Mouse (Mus musculus): ENCODE data around the gene Lrrk1. TPM values are rescaled to one million over a fixed set of nuclear protein-coding genes. Genes with fewer than 3 reads are reported as not detected.
A peak's percentile ranks its signal among the peaks of the same experiment; 100 is the strongest.

Gene Lrrk1
- polyA plus RNA-seq, 1 experiment from 2014 or later: 16.2 TPM

- H3K36me3 ChIP-seq: no peaks in the 10 kb centered on the region
- no peak overlapping the region for H3K27ac ChIP-seq
- no peak overlapping the region for H3K4me3 ChIP-seq
- H3K4me2 ChIP-seq: no peak overlapping the region
- no peak for ATAC-seq (ENCODE audit: insufficient number of reproducible peaks, low FRiP score, low TSS enrichment, low read depth)
- no peaks in the 10 kb centered on the region for H3K9me3 ChIP-seq
- H3K4me1 ChIP-seq: peaks cover 27% of the 10 kb centered on the region
- H3K9ac ChIP-seq: no peak overlapping the region
- H3K27me3 ChIP-seq: no peaks in the 10 kb centered on the region
- WGBS: 63% methylated on average over 11 of the region's 11 CpGs
Measured at GRCm38 (mm10) chr7:66405541-66405940, 17.4 kb upstream of the Lrrk1 start.

DNA sequence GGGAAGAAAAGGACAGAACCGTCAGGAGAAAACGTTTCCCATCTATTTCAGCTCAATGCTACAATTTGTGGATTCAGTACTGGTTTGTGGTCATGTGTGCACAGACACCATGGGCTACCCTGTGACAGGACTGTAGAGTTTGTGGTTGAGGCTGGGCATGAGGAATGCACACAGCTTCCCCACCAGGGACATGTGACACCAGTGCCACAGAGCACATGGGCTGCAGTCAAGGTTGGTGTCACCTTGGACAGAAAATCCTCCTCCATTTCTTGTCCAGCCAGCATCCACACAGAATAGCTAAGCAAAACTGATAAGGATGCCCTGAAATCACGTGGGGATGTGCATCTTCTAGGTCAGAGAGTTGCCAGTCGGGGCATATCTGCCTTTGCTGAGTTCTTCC lies 16.7 kb upstream of the Lrrk1 start:
- Histone ChIP-seq H3K27ac (no peak overlapping the region), H3K4me1 (peaks cover 33% of the 10 kb centered on the region), H3K9ac (no peak overlapping the region), H3K4me3 (no peak overlapping the region), H3K36me3 (no peaks in the 10 kb centered on the region), H3K4me2 (no peak overlapping the region), H3K27me3 (no peaks in the 10 kb centered on the region), H3K9me3 (no peaks in the 10 kb centered on the region)
- no peak for ATAC-seq (ENCODE audit: insufficient number of reproducible peaks, low FRiP score, low TSS enrichment, low read depth)
- whole genome bisulfite sequencing: 75% methylated on average over 4 of the region's 4 CpGs

GRCm38 (mm10) chr7:66404141-66404540 lies 16.0 kb upstream of the Lrrk1 start:
- no peak overlapping the region for H3K27ac ChIP-seq
- WGBS: 20% methylated on average over 10 of the region's 10 CpGs
- ATAC-seq (ENCODE audit: insufficient number of reproducible peaks, low FRiP score, low TSS enrichment, low read depth): no peak
- no peak overlapping the region for H3K4me2 ChIP-seq
- H3K4me1 ChIP-seq: peaks cover 35% of the 10 kb centered on the region
- H3K36me3 ChIP-seq: no peaks in the 10 kb centered on the region
- H3K9ac ChIP-seq: no peak overlapping the region
- no peak overlapping the region for H3K4me3 ChIP-seq
- H3K9me3 ChIP-seq: no peaks in the 10 kb centered on the region
- no peaks in the 10 kb centered on the region for H3K27me3 ChIP-seq

DNA sequence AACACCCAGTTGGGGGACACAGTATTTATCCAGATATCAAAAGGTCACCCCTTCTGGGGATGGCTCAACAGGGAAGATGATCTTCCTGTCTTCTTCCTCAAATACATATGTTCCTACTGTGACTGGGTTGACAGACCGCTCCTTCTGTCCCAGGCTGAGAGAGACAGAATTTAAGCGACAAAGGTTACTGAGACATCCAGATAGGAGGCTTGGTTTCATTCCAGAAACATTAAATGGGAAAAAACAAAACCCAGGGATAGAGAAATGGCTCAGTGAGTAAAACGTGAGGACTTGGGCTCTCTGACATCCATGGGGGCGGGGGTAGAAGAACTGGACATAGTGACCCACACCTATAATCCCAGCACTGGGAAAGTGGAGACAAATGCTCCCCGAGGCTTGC lies 14.7 kb upstream of the Lrrk1 start:
- ATAC-seq (ENCODE audit: insufficient number of reproducible peaks, low FRiP score, low TSS enrichment, low read depth): no peak
- H3K9me3 ChIP-seq: no peaks in the 10 kb centered on the region

DNA sequence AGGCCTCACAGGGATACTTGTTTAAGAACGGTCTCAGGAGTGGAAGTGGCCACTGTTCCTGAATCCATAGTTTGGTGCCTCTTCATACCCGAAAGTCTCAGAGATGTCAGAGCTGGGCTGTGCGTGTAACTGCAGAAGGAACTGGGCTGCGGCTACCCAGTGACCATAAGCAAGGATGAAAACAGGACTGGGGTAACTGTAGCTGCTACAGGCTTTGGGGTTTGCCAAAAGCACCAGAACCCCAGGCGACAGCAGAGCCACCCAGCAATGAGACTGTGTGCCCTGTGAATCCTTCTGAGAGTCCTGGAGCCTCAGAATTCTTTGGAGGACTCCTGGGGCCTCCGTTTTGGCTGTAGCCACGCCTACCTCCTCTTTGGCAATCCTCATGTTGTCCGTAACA lies 13.5 kb upstream of the Lrrk1 start:
- WGBS: 65% methylated on average over 8 of the region's 8 CpGs
- ATAC-seq (ENCODE audit: insufficient number of reproducible peaks, low FRiP score, low TSS enrichment, low read depth): no peak
- no peak overlapping the region for H3K4me3 ChIP-seq
- no peaks in the 10 kb centered on the region for H3K9me3 ChIP-seq
- H3K27me3 ChIP-seq: no peaks in the 10 kb centered on the region
- H3K9ac ChIP-seq: no peak overlapping the region
- no peaks in the 10 kb centered on the region for H3K36me3 ChIP-seq
- H3K27ac ChIP-seq: no peak overlapping the region
- no peak overlapping the region for H3K4me2 ChIP-seq
- peaks cover 35% of the 10 kb centered on the region for H3K4me1 ChIP-seq

More for the DNA sequence above, 14.7 kb upstream of the Lrrk1 start:
- Histone ChIP-seq H3K36me3 (no peaks in the 10 kb centered on the region), H3K4me2 (no peak overlapping the region), H3K27ac (no peak overlapping the region), H3K9ac (no peak overlapping the region), H3K27me3 (no peaks in the 10 kb centered on the region), H3K4me1 (peaks cover 35% of the 10 kb centered on the region), H3K4me3 (no peak overlapping the region)
- WGBS: 89% methylated on average over 5 of the region's 5 CpGs

GRCm38 (mm10) chr7:66397288-66397687 lies 9.1 kb upstream of the Lrrk1 start:
- WGBS: 72% methylated on average over 3 of the region's 3 CpGs
- ATAC-seq (ENCODE audit: insufficient number of reproducible peaks, low FRiP score, low TSS enrichment, low read depth): no peak

GRCm38 (mm10) chr7:66388621-66389532 lies 727 bp upstream of the Lrrk1 start:
- no peaks in the 10 kb centered on the region for H3K36me3 ChIP-seq
- H3K9me3 ChIP-seq: no peaks in the 10 kb centered on the region
- H3K4me3 ChIP-seq: peak overlapping the region; percentile 75
- H3K27me3 ChIP-seq: no peaks in the 10 kb centered on the region
- H3K9ac ChIP-seq: peak overlapping the region; percentile 77
- WGBS: 13% methylated on average over 28 of the region's 28 CpGs
- H3K4me2 ChIP-seq: peak overlapping the region; percentile 91
- peaks cover 17% of the 10 kb centered on the region for H3K4me1 ChIP-seq
- peak overlapping the region; percentile 82; the same call in 1 of the 2 replicates for H3K27ac ChIP-seq
- ATAC-seq (ENCODE audit: insufficient number of reproducible peaks, low FRiP score, low TSS enrichment, low read depth): peak; percentile 59; the same call in 1 of the 2 replicates

More at GRCm38 (mm10) chr7:66397288-66397687, 9.1 kb upstream of the Lrrk1 start:
- Histone ChIP-seq H3K27me3 (no peaks in the 10 kb centered on the region), H3K4me2 (no peak overlapping the region), H3K4me1 (peaks cover 7% of the 10 kb centered on the region; the same call in 1 of the 2 replicates), H3K27ac (no peak overlapping the region), H3K36me3 (no peaks in the 10 kb centered on the region), H3K4me3 (no peak overlapping the region), H3K9me3 (no peaks in the 10 kb centered on the region), H3K9ac (no peak overlapping the region)

GRCm38 (mm10) chr7:66387419-66387812 lies 734 bp downstream of the Lrrk1 start:
- Histone ChIP-seq H3K4me1 (peaks cover 21% of the 10 kb centered on the region), H3K4me2 (peak overlapping the region; percentile 91), H3K36me3 (no peaks in the 10 kb centered on the region), H3K27me3 (no peaks in the 10 kb centered on the region), H3K27ac (peak overlapping the region; percentile 82; the same call in 1 of the 2 replicates), H3K9me3 (no peaks in the 10 kb centered on the region), H3K4me3 (peak overlapping the region; percentile 75), H3K9ac (peak overlapping the region; percentile 77)
- 0 out of 2 replicates have a peak, but pooled peaks have one; percentile 22 for ATAC-seq (ENCODE audit: insufficient number of reproducible peaks, low FRiP score, low TSS enrichment, low read depth)
- 5% methylated on average over 13 of the region's 13 CpGs for WGBS

DNA sequence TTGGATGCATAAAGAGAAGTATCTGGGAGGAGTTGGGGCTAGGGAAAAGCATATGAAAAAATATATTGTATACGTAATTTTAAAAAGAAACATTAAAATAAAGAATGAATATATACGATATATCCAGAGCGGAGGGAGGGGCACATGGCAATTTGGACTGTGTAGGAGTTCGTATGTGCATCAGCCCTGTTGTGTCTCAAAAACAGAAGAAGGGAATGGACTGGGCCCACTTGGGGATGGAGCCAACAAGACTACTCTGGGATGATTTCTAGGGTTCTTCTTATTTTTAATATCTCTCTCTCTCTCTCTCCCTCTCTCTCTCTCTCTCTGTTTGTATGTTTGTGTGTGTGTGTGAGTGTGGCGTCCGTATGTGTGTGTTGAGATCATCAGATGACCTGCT lies 1.7 kb downstream of the Lrrk1 start:
- no peak for ATAC-seq (ENCODE audit: insufficient number of reproducible peaks, low FRiP score, low TSS enrichment, low read depth)
- Histone ChIP-seq H3K4me1 (peaks cover 21% of the 10 kb centered on the region), H3K4me3 (no peak overlapping the region), H3K9ac (no peak overlapping the region), H3K27ac (no peak overlapping the region), H3K4me2 (no peak overlapping the region), H3K9me3 (no peaks in the 10 kb centered on the region), H3K27me3 (no peaks in the 10 kb centered on the region), H3K36me3 (no peaks in the 10 kb centered on the region)
- WGBS: 93% methylated on average over 6 of the region's 6 CpGs

- no peak overlapping the region for H3K9ac ChIP-seq
- 93% methylated on average over 12 of the region's 12 CpGs for WGBS
- no peaks in the 10 kb centered on the region for H3K27me3 ChIP-seq
- peaks cover under 1% of the 10 kb centered on the region; the same call in 1 of the 2 replicates for H3K36me3 ChIP-seq
- no peak overlapping the region for H3K27ac ChIP-seq
- H3K4me3 ChIP-seq: no peak overlapping the region
- peaks cover 21% of the 10 kb centered on the region for H3K4me1 ChIP-seq
- H3K4me2 ChIP-seq: no peak overlapping the region
- H3K9me3 ChIP-seq: no peaks in the 10 kb centered on the region
- ATAC-seq (ENCODE audit: insufficient number of reproducible peaks, low FRiP score, low TSS enrichment, low read depth): no peak
Measured at GRCm38 (mm10) chr7:66385826-66386225, 2.3 kb downstream of the Lrrk1 start.

DNA sequence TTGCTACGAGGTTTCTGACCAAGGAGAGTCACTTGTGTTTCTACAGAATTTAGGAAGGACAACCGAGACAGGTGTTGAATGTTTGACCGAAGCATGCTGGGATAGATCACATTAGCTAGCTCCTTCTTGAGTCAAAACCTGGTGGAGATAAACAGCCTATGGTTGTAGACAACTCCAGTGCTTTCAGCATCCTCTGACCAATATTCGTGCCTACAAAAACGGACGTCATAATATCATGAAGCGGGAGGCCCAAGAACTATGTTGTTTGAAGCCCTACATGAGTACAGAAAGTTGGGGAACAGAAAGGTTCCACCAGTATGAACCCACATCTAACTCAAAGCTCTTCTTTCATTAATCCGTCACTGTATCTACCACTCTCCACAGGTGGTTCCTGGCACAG lies 3.3 kb downstream of the Lrrk1 start:
- no peak overlapping the region for H3K4me2 ChIP-seq
- peaks cover 6% of the 10 kb centered on the region; the same call in 1 of the 2 replicates for H3K36me3 ChIP-seq
- no peak overlapping the region for H3K9ac ChIP-seq
- 89% methylated on average over 8 of the region's 8 CpGs for WGBS
- H3K4me1 ChIP-seq: peaks cover 21% of the 10 kb centered on the region
- H3K9me3 ChIP-seq: no peaks in the 10 kb centered on the region
- H3K27ac ChIP-seq: no peak overlapping the region
- ATAC-seq (ENCODE audit: insufficient number of reproducible peaks, low FRiP score, low TSS enrichment, low read depth): no peak
- H3K4me3 ChIP-seq: no peak overlapping the region
- H3K27me3 ChIP-seq: no peaks in the 10 kb centered on the region

- Histone ChIP-seq H3K9ac (no peak overlapping the region), H3K4me3 (no peak overlapping the region), H3K4me1 (peaks cover 21% of the 10 kb centered on the region), H3K27ac (no peak overlapping the region; the same call in none of the 2 replicates), H3K27me3 (no peaks in the 10 kb centered on the region), H3K4me2 (no peak overlapping the region), H3K36me3 (peaks cover 6% of the 10 kb centered on the region; the same call in 1 of the 2 replicates), H3K9me3 (no peaks in the 10 kb centered on the region)
- ATAC-seq (ENCODE audit: insufficient number of reproducible peaks, low FRiP score, low TSS enrichment, low read depth): no peak
- 38% methylated on average over 5 of the region's 5 CpGs for WGBS
Measured at GRCm38 (mm10) chr7:66384213-66384612, 3.9 kb downstream of the Lrrk1 start.
